Mouse (Mus musculus) left cerebral cortex, adult 8-10 months (tissue): ENCODE measurements around the gene Rfng. TPM values are rescaled to one million over a fixed set of nuclear protein-coding genes. Genes with fewer than 3 reads are reported as not detected.
"Not testable (repeated sequence)": the region's sequence is repeated elsewhere in the genome, so short reads cannot be mapped to it uniquely, and the experiment has no call there.

Experiments
- DNase-seq, 2 experiments: peaks; one replicate each; pipeline ENCODE4 v3.0.0; 2022; ENCODE audit warnings: low spot score in 2 of 2
- total RNA-seq, 4 experiments: library from RNA; stranded (reverse); gene quantifications; 2 replicates each; pipeline ENCODE4 v1.2.4; 2022

Gene Rfng
- total RNA-seq, 4 experiments from 2014 or later: 49.0 to 56.6 (median 52.3) TPM

- DNase-seq: no peak
These were observed 10.4 kb downstream of the Rfng start for GRCm38 (mm10) chr11:120773463-120774190.

- DNase-seq: no peak
These were observed 11.3 kb downstream of the Rfng start for GRCm38 (mm10) chr11:120772749-120773148.

GRCm38 (mm10) chr11:120768206-120768605, 15.8 kb downstream of the Rfng start:
- DNase-seq: no peak

GRCm38 (mm10) chr11:120767023-120767422, 17.0 kb downstream of the Rfng start:
- DNase-seq: not testable (repeated sequence)

GRCm38 (mm10) chr11:120763121-120763999, 20.6 kb downstream of the Rfng start:
- DNase-seq: not testable (repeated sequence)

GRCm38 (mm10) chr11:120762672-120763041, 21.4 kb downstream of the Rfng start, which contains the start of gene Hmga1b:
TSS of gene Hmga1b (plus strand) at chr11:120762794.
- DNase-seq: not testable (repeated sequence)

- DNase-seq: no peak
These were observed 22.0 kb downstream of the Rfng start for GRCm38 (mm10) chr11:120761811-120762671.

- no peak for DNase-seq
These were observed 23.8 kb downstream of the Rfng start for GRCm38 (mm10) chr11:120760236-120760635.

GRCm38 (mm10) chr11:120751606-120752005, 32.4 kb downstream of the Rfng start:
- no peak for DNase-seq

GRCm38 (mm10) chr11:120749430-120749829, 34.6 kb downstream of the Rfng start:
- no peak for DNase-seq

GRCm38 (mm10) chr11:120747974-120748373, 36.0 kb downstream of the Rfng start:
- DNase-seq: no peak

- no peak for DNase-seq
These were observed 39.8 kb downstream of the Rfng start for GRCm38 (mm10) chr11:120744121-120744701.

GRCm38 (mm10) chr11:120740981-120741380, 43.0 kb downstream of the Rfng start:
- DNase-seq: no peak

- no peak for DNase-seq
These were observed 47.6 kb downstream of the Rfng start for GRCm38 (mm10) chr11:120736424-120736823.

GRCm38 (mm10) chr11:120733521-120733920, 50.5 kb downstream of the Rfng start:
- DNase-seq: no peak

GRCm38 (mm10) chr11:120731858-120732680, 51.9 kb downstream of the Rfng start, which contains the start of gene Cbr2:
TSS of gene Cbr2 (minus strand) at chr11:120732114.
- DNase-seq: no peak

- no peak for DNase-seq
These were observed 52.6 kb downstream of the Rfng start for GRCm38 (mm10) chr11:120731395-120731794.
